Mouse (Mus musculus) ES-E14 (cell line): ENCODE data around the gene Avpi1. TPM values are rescaled to one million over a fixed set of nuclear protein-coding genes. Genes with fewer than 3 reads are reported as not detected.
A peak's percentile ranks its signal among the peaks of the same experiment; 100 is the strongest.

Experiments
- DNase-seq: peaks from one replicate; pipeline ENCODE4 v3.0.0-alpha.2; 2013; ENCODE audit warnings: low read depth, low spot score
- H3K27ac ChIP-seq: 2 replicates; pipeline ENCODE4 v1.5.1; 2012; ENCODE audit warnings: low read depth, mild to moderate bottlenecking, low read length, moderate library complexity, mixed read lengths; ENCODE audit not compliant: poor library complexity, insufficient read depth, severe bottlenecking
- H3K36me3 ChIP-seq: 2 replicates; pipeline ENCODE4 v1.6.1; 2012; ENCODE audit warnings: mild to moderate bottlenecking, low read length, moderate library complexity, mixed read lengths; ENCODE audit not compliant: control insufficient read depth, poor library complexity, insufficient read depth, severe bottlenecking
- H3K4me1 ChIP-seq, 2 experiments: fragments of 150-350 bp in 1 of 2; sonication (generic) in 1 of 2; 2 replicates each; pipeline ENCODE4 v1.6.1; 2012; ENCODE audit warnings: low read length in 2 of 2, mild to moderate bottlenecking in 1 of 2, mixed read lengths in 1 of 2; ENCODE audit not compliant: control insufficient read depth in 2 of 2, insufficient read depth in 2 of 2, poor library complexity in 1 of 2
- H3K4me3 ChIP-seq, 2 experiments: fragments of 150-350 bp in 1 of 2; sonication (generic) in 1 of 2; 2 replicates each; pipeline ENCODE4 v1.5.1; 2012; ENCODE audit warnings: low read length in 2 of 2, low read depth in 1 of 2, mild to moderate bottlenecking in 1 of 2, mixed read lengths in 1 of 2; ENCODE audit not compliant: insufficient read depth in 1 of 2, poor library complexity in 1 of 2, severe bottlenecking in 1 of 2
- H3K9ac ChIP-seq: 2 replicates; pipeline ENCODE4 v1.6.1; 2012; ENCODE audit warnings: low read depth, mild to moderate bottlenecking, low read length, mixed read lengths; ENCODE audit not compliant: poor library complexity, insufficient read depth, severe bottlenecking
- H3K9me3 ChIP-seq: fragments of 150-350 bp; sonication (generic); 2 replicates; pipeline ENCODE4 v1.6.1; 2012; ENCODE audit warnings: low read depth, mild to moderate bottlenecking, low read length; ENCODE audit not compliant: control insufficient read depth, insufficient read depth
- CHD2 ChIP-seq: IDR thresholded peaks from 2 replicates; pipeline ENCODE4 v1.6.1; 2014; ENCODE audit warnings: mild to moderate bottlenecking, low read depth, low read length, inconsistent platforms
- HCFC1 ChIP-seq: IDR thresholded peaks from 2 replicates; pipeline ENCODE4 v1.6.1; 2012; ENCODE audit warnings: low read length, inconsistent platforms, borderline replicate concordance; ENCODE audit not compliant: insufficient read depth
- MAFK ChIP-seq: IDR thresholded peaks from 2 replicates; pipeline ENCODE4 v1.6.1; 2014; ENCODE audit warnings: mild to moderate bottlenecking, low read depth, low read length, inconsistent platforms; ENCODE audit not compliant: insufficient read depth
- ZC3H11A ChIP-seq: IDR thresholded peaks from 2 replicates; pipeline ENCODE4 v1.6.1; 2012; ENCODE audit warnings: low read depth, mild to moderate bottlenecking, inconsistent platforms, low read length, borderline replicate concordance
- ZNF384 ChIP-seq: IDR thresholded peaks from 2 replicates; pipeline ENCODE4 v1.6.1; 2012; ENCODE audit warnings: low read depth, low read length, inconsistent platforms
- in situ Hi-C, 2 experiments: fragments of 600-800 bp; cut with MboI; formaldehyde crosslinking; loops; one replicate each; pipeline ENCODE4 v1.15.1; 2025; ENCODE audit warnings: low sequenced_read_pairs in 2 of 2, inconsistent platforms in 1 of 2; ENCODE audit not compliant: unreplicated experiment in 2 of 2
- total RNA-seq: library from RNA; depleted of rRNA; stranded (reverse); fragments of 300-350 nt; gene quantifications from 2 replicates; pipeline ENCODE4 v1.2.3, GENCODE M21; 2012

Avpi1 gene
- total RNA-seq, 1 experiment, result 99.2 TPM

GRCm38 (mm10) chr19:42145210-42145609 is 16.4 kb upstream of the Avpi1 start:
- TF ChIP-seq CHD2 (no peak), ZC3H11A (no peak), HCFC1 (no peak), ZNF384 (no peak), MAFK (no peak)
- in situ Hi-C loops, result no loop called here
- no peak overlapping the region for H3K9ac ChIP-seq
- no peak overlapping the region for H3K27ac ChIP-seq
- no peak for DNase-seq
- H3K4me1 ChIP-seq, result peaks cover 8 to 19% of the 10 kb centered on the region in 2 experiments
- no peak overlapping the region for H3K4me3 ChIP-seq
- no peaks in the 10 kb centered on the region for H3K36me3 ChIP-seq
- no peaks in the 10 kb centered on the region for H3K9me3 ChIP-seq

GRCm38 (mm10) chr19:42144541-42145167 is 15.8 kb upstream of the Avpi1 start:
- peak; percentile 99 for TF ChIP-seq ZNF384
- no peak; the same call in 1 of the 2 replicates for TF ChIP-seq HCFC1
- TF ChIP-seq CHD2, result no peak
- TF ChIP-seq MAFK, result peak; percentile 46; the same call in 1 of the 2 replicates
- no peak for TF ChIP-seq ZC3H11A
- peak; percentile 89 for DNase-seq
- H3K27ac ChIP-seq, result no peak overlapping the region

GRCm38 (mm10) chr19:42144067-42144466 is 15.2 kb upstream of the Avpi1 start:
- no peak for TF ChIP-seq ZNF384
- TF ChIP-seq CHD2, result no peak
- no peak for TF ChIP-seq HCFC1
- Histone ChIP-seq H3K9ac (no peak overlapping the region), H3K27ac (no peak overlapping the region; the same call in 1 of the 2 replicates), H3K9me3 (no peaks in the 10 kb centered on the region), H3K4me3 (no peak overlapping the region), H3K4me1 (peaks cover 8 to 13% of the 10 kb centered on the region in 2 experiments), H3K36me3 (no peaks in the 10 kb centered on the region)
- in situ Hi-C loops, result no loop called here
- no peak for DNase-seq

More at GRCm38 (mm10) chr19:42144541-42145167, 15.8 kb upstream of the Avpi1 start:
- no peak overlapping the region for H3K9ac ChIP-seq
- in situ Hi-C loops, result no loop called here
- peaks cover 8 to 16% of the 10 kb centered on the region in 2 experiments for H3K4me1 ChIP-seq
- H3K9me3 ChIP-seq, result no peaks in the 10 kb centered on the region
- no peaks in the 10 kb centered on the region for H3K36me3 ChIP-seq
- H3K4me3 ChIP-seq, result no peak overlapping the region

GRCm38 (mm10) chr19:42142757-42143156 is 13.9 kb upstream of the Avpi1 start:
- in situ Hi-C loops, result no loop called here
- Histone ChIP-seq H3K4me3 (no peak overlapping the region), H3K4me1 (peaks cover 3 to 11% of the 10 kb centered on the region in 2 experiments), H3K9ac (no peak overlapping the region), H3K36me3 (no peaks in the 10 kb centered on the region), H3K9me3 (no peaks in the 10 kb centered on the region), H3K27ac (no peak overlapping the region; the same call in 1 of the 2 replicates)
- TF ChIP-seq HCFC1, result no peak
- peak; percentile 64; the same call in 1 of the 2 replicates for TF ChIP-seq MAFK
- no peak for TF ChIP-seq CHD2
- no peak for TF ChIP-seq ZNF384
- no peak for TF ChIP-seq ZC3H11A
- no peak for DNase-seq

GRCm38 (mm10) chr19:42141998-42142397 is 13.1 kb upstream of the Avpi1 start:
- Histone ChIP-seq H3K27ac (peak overlapping the region; percentile 24; the same call in 1 of the 2 replicates), H3K36me3 (no peaks in the 10 kb centered on the region), H3K4me1 (peaks cover 6 to 14% of the 10 kb centered on the region in 2 experiments), H3K4me3 (no peak overlapping the region), H3K9ac (no peak overlapping the region), H3K9me3 (no peaks in the 10 kb centered on the region)
- in situ Hi-C loops, result no loop called here
- DNase-seq, result peak; percentile 68
- TF ChIP-seq ZC3H11A (no peak), ZNF384 (0 out of 2 replicates have a peak, but pooled peaks have one; percentile 1)
